Mouse (Mus musculus) adrenal gland, postnatal 36 days (tissue): ENCODE data around the gene Gm11549. TPM values are rescaled to one million over a fixed set of nuclear protein-coding genes. Genes with fewer than 3 reads are reported as not detected.

Experiments
- DNase-seq, 2 experiments: peaks; one replicate each; pipeline ENCODE4 v3.0.0; 2021; ENCODE audit warnings: mixed read lengths in 1 of 2
- microRNA-seq: library from miRNA; unstranded; fragments of <30 nt; microRNA quantifications from one replicate; pipeline ENCODE4 v1.2.0, GENCODE M21; 2021
- total RNA-seq, 2 experiments: library from RNA; stranded (reverse); gene quantifications; 2 replicates each; pipeline ENCODE4 v1.2.3; 2021

The Gm11549 gene
- total RNA-seq, 2 experiments from 2014 or later = not detected

DNA sequence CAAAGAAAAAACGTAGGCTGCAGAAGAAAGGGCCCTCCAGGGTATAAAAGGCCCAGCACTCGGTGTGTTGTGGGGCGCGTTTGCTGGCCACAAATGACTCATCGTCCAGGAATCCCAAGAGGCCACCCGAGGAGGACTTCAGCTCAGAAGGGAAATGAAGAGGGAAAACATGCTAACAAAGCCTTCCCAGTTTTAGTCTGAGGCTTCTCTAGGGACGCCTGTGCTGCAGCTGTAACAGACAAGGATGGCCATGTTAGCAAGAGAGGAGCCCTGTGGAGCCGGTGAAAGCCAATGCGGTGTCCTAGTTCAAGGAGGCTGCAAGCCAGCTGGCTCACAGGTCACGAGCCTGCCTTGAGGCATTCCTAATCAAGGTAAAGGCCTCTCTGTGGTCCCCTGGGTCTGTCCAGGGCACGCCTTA is 39.8 kb downstream of the Gm11549 start:
- DNase-seq = peak; percentile 68 to 71

DNA sequence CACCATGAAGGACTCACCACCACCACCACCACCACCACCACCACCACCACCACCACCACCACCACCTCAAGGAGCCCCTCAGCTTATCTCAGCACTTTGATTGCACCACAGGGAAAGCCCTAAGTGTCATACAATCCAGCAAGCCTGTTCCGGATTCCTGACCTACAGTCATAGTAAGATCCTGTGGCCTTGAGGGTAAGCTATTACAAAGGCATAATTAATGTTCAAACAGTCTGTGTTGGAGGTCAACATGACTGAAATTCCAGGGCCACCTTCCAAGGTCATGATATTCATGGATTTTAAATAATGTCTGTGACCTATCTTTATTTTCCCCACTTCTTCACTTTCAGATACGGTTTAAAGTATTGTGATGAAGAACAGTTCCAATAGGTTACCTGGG is 41.1 kb downstream of the Gm11549 start:
- DNase-seq = peak in 1 of 2 experiments; percentile 36

DNA sequence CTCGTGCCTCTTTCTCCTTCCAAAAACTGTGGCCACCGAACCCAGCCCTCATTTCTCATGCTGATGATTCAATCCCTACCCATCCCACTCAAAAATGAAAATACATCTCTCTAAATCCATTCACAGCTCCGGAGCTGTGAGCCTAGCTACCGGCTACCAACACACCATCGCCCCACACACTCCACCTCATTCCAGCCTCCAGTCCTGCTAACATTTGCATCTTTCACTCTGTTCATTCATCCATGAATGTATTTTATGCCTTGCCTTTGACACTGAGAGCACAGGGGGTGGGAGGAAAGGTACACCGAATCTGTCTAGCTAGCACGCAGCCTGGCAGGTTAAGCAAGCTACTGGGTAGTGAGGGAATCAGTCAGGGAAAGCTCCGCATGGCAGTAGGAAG is 42.8 kb downstream of the Gm11549 start:
- DNase-seq = no peak

DNA sequence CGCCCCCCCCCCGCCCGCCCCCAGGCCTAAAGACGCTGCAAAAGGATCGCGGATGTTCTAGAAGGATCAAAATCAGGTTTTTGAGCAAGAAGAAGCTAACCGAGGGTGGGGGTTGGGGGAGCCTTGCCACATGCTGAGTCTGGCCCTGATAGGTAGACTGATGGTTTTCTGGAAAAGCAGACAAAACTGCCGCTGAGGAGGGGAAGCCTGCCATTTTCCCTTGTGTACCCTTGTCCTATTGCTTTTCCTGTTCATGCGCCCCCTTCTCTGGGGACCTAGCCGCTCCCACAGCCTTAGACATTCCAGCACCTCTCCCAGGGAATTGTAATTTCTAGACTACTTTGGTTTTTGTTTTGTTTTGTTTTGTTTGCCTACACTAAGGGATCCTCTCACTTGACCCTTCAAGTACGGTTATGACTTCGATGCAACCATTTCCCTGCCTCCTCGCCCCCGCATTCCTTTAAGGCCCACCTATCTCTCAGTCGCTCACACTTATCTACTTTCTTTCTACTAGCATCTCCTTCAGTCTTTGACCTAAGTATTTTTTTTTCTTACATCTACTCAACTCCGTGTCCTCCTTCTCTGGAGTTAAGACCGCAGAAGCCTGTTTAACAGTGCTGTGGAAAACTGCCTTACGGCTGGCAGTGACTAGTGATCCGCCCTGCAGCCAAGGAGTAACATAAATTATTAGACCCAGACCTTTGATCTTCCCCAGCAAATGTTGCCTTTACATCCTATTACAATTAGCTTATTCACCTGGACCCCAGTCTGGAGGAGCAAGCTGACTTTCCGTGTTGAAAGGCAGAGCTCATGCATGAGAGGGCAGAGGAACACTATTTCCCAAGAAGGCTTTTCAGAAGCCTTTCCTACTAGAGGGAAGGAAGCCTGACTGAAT is 45.1 kb downstream of the Gm11549 start:
- no peak for DNase-seq

DNA sequence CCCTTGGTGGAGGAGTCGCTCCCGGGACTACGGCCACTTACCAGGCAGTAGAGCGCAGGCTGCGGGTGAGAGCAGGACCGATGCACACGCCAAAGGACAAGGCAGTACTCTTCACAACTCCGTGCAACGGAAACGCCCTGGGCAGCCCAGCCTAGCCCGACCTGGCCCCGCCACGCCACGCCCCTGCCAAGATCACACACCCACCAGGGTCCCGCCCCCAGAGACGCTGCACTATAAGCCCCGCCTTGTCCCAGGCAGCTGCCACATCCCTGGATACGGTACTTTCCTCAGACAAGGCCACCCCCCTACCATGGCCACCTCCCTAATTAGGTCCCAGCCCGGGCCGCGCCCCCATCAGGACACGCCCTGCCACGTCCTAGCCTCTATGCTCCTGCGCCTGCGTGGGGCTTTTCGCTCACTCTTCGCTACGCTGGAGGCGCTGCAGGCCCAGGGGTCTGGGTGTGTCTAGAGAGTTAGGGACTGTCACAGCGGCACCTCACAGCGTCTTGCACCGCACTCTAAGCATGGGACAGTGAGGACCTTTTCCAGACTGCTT is 46.0 kb downstream of the Gm11549 start, which contains the start of the genes Anxa5 and 1810062G17Rik:
Gene Anxa5, minus strand, starts transcription at position 363 of the 556 bp plus-strand sequence.
Gene 1810062G17Rik, plus strand, starts transcription at position 406 of the 556 bp plus-strand sequence.
- peak; percentile 99 to 100 for DNase-seq

DNA sequence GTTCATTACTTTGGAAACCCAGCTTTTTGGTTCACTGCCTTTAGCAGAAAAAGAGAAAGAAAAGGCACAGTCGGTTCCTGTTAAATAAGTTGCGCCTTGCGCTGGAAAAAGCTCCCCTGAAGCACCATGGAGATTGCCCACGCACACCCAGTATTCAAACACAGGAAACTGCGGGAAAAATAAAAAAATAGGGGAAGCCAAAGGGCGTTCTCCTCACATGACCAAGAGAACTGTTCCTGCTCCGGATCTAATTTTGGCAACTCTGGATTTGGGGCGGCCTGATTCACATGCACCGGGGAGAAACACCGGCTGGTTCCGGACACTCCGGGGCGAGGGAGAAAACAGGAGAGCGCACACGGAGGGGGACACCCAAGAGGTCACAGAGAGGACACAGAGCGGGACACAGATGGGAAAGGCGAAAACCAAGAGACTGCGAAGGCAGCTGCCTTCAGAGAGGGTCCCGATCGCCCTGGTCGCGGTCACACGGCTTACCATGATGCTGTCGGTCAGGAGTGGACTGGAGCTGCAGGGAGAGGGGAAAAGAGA is 46.6 kb downstream of the Gm11549 start:
- DNase-seq = peak; percentile 45 to 53

DNA sequence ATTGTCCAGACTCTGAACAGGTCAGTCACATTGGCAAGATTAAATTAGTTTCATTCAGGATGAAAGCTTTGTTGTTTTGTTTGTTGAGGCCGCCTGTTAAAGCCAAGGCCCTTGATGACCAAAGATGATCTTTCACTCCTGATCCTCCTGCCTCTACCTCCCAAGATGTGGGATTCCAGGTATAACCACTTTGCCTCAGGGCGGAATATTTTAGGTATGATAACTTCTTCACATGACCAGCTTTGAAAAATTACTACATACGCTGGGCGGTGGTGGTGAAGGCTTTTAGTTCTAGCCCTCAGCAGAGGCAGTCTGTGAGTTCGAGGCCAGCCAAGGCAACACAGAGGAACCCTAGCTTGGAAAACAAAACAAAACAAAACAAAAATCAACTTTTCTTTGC is 47.2 kb downstream of the Gm11549 start:
- no peak for DNase-seq

DNA sequence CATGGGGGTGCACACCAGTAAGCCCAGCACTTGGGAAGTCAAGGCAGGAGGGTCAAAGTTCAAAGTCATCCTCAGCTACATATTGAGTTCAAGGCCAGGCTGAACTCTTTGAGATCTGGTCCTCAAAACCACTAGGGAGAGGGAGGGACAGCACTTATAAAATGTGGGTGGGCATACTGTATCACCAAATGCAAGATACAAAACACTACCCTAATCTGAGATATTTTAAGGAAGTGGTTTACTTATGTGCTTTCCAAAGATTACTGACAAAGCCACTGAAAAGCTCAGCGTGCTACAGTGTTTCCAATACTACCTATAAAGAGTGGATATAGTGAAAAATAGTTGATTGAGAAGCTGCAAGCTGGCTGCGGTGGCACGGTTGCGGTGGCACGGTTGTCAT is 48.4 kb downstream of the Gm11549 start:
- DNase-seq = no peak

DNA sequence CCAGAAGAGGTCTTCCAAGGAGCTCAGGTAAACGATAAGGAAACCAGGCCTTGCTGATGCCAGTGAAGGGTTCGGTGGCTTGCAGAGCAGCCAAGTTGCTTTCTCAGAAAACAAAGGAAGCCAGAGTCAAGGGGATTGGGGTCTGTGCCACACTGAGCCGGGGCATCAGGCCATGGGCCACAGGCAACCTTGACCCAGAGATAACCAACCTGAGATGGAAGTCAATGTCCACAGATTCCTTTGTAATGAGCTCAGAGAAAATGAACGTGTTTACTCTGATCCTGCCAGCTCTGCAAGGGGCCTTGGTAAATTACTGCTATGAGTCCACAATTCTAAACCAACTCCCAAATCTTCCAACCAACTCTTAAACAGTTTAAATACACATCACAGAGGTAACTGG is 49.8 kb downstream of the Gm11549 start:
- DNase-seq = peak; percentile 64 to 66

DNA sequence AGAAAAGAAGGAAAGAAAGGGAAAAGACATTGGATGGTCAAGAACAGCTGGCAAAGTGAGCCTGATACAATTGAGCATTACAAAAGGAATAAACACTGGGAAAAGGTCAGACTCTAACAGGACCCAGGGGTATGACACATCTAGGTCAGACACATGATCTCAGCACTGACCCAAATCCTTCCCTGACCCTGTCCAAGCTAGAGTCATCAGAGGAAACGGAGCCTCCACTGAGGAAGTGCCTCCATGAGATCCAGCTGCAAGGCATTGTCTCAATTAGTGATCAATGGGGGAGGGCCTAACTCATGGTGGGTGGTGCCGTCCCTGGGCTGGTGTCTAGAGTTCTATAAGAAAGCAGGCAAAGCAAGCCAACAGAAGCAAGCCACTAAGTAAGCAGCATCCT is 52.7 kb downstream of the Gm11549 start:
- DNase-seq = peak; percentile 50 to 56

DNA sequence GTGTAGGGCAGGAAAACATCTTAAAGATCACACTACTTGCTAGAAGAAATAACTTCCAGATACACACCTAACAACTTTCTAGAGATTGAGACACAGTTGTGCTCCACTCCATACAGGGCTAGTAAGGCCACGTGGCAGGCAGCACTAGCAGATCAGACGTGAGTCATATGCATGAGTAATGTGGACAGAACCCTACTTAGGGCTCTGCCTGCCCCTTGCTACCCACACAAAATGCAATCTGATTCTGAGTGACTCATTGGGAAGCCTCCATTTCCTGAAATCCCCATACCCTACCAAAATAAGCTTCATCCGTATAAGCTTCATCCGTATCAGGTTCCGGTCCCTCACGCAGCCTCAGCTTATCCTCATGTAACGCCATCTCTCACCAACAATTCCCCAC is 54.0 kb downstream of the Gm11549 start:
- DNase-seq = peak; percentile 67 to 75

DNA sequence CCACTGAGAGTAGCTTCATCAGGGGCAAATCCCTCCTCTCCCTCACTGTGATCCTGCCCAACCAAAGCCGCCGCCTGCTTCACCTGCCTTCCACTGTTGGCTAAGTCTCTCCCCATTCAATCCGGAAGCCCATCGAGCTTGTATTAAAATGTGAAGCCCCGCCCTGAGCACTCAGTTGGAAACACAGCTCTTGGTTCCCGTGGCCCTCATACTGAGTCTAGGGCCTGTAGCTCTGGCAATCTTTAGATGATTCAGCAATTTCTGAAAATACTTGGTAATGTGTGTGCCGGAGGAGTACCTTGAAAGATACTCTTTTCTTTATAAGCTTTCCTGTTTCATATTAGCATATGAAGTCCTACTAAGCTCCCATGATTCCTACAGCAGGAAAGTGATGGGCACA is 56.1 kb downstream of the Gm11549 start:
- no peak for DNase-seq

Small RNA genes lying within 50 kb of the gene (microRNA-seq; reads per million reads assigned to microRNA genes)
- 2.0 reads per million for gene Mir7009

Other genes with a start within 250 kb of the Gm11549 start
- 100 to 1,000 TPM; 585 to 650 TPM for gene Anxa5, start 45.9 kb downstream of the Gm11549 start, total RNA-seq
- 1 to 10 TPM in 1 of 2 experiments, under 1 TPM in 1; 0.79 to 2.5 TPM for gene 1810062G17Rik, start 45.9 kb downstream of the Gm11549 start, total RNA-seq
- 10 to 100 TPM; 32.9 to 35.3 TPM for gene Exosc9, start 30.8 kb upstream of the Gm11549 start, total RNA-seq
- 1 to 10 TPM; 7.2 to 7.3 TPM for gene Ccna2, start 50.3 kb upstream of the Gm11549 start, total RNA-seq
- 10 to 100 TPM in 1 of 2 experiments, 1 to 10 TPM in 1; 7.9 to 10.7 TPM for gene Bbs7, start 91.7 kb upstream of the Gm11549 start, total RNA-seq
- gene Trpc3, start 168.4 kb upstream of the Gm11549 start, total RNA-seq = 1 to 10 TPM; 2.1 to 2.6 TPM